Mouse (Mus musculus) thymus, postnatal 14 days (tissue): ENCODE results near the gene Gtf2f2.

Source experiments
- DNase-seq: peaks from one replicate; pipeline ENCODE4 v3.0.0; 2021

The Gtf2f2 gene

GRCm38 (mm10) chr14:76010102-76011061, at the start of gene Gtf2f2:
TSS of gene Gtf2f2 (minus strand) at chr14:76010865.
- peak; percentile 94 for DNase-seq

DNA sequence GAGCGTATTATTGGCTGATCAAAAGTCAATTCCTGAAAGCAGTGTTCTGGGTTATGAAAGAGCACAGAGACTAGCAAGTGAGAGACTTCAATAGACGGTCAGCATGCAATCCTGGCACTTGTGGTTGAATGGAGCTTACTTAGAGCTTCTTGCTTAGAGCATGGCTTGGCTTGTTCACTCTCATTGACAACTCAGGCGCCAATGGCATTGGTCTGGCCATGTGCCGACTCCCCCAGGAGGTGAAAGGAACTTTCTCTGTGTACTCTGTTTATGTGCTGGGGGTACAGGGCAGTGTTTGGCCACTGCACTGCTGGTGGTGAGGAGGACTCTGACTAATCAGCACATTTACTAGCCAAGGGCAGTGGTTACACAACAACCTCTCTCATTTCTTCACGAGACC, 48.8 kb upstream of the Gtf2f2 start:
- DNase-seq: no peak

GRCm38 (mm10) chr14:76053726-76054125, 43.1 kb upstream of the Gtf2f2 start:
- no peak for DNase-seq

GRCm38 (mm10) chr14:76051966-76052365, 41.3 kb upstream of the Gtf2f2 start:
- no peak for DNase-seq

DNA sequence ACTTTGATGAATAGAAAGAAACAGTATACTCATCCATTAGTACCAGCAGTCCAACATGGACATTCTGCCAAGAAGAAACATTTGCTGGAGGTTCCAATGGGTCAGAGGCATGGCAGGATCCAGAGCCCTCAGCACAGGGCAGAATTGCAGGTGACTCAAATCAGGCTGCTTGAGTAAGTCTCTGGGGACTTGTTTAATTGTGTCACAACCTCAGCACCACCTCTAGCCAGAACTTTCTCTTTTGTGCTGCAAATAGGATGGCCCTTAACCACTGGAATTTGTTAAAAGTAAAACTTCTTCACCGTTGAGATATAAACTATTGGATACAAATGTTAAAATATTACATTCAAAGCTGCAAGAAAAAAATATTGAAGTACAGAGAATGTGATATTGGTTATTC, 35.1 kb upstream of the Gtf2f2 start:
- DNase-seq: no peak

- DNase-seq: no peak
Observed at GRCm38 (mm10) chr14:76044164-76044557, 33.5 kb upstream of the Gtf2f2 start.

GRCm38 (mm10) chr14:76043251-76044163, 32.8 kb upstream of the Gtf2f2 start:
- no peak for DNase-seq

DNA sequence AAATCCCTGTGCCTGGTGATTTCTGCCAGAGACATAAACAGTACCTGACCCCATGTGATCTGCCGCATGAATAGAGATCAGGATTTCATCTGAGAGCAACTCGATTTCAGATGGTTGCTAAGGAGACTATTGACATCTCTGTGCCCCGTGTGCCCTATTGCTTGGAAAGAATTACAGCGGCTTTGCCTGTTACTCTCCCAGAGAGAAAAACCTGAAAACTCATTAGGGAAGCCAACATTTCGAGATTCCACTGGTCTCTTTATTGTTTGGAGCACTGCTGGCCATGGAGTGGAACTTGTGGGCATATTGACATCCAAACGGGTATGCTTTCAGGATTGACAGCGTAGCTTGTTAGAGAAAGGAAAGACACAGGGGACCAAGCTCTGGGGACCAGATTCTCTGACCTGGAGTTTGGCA, 22.6 kb upstream of the Gtf2f2 start:
- DNase-seq: no peak

DNA sequence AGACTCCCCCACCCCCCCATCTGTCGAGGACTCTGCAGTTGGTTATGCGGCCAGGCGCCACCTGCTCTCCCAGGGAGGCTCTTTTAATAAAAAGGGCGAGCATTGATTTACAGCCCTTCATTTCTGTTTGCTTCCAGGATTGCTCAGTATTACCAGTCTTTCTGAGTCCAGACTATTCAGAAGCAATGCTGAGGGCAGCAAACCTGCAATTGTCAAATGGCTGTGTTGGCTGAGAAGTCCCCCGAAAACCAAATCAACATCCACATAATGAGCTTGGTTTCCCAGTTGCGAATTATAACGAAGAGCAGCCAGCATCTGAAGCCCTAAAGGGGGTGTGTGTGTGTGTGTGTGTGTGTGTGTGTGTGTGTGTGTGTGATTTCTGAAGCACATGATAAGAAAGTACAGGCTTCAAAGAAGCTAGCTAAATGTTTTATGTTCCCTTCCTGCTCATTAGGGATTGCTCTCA, 22.0 kb upstream of the Gtf2f2 start:
- no peak for DNase-seq

DNA sequence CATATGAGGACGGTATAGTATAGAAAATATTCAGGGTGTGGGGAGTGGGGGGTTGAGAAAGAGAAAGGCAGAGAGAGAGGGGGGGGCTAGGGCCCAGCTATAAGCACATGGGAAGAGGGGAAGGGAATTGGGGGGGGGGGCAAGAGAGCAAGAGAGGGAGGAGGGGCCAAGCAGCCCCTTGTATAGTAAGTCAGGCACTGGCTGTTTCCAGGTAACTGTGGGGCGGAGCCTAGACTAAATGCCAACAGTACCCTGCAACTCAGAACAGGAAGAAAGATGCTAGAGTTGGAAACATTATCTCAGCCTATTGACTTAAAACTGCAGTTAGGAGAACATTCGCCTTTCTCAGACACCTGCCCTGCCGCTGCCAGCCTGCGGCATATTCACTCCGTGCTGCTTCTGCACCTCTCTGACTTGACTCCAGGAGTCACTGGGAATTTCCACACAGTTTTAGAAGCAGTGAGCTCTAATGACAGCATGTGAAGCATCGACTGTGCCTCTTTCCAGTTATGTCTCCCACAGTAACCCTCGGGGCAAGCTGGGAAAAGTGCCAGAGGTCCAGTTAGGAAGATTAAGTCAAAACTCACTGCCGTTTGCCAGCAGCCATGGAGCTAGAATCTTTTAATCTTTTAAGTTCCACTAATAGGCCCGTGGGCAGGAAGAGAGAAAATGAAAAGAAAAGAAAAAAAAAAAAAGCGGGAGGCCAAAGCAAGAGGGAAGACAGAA, 20.6 kb upstream of the Gtf2f2 start:
- DNase-seq: no peak

DNA sequence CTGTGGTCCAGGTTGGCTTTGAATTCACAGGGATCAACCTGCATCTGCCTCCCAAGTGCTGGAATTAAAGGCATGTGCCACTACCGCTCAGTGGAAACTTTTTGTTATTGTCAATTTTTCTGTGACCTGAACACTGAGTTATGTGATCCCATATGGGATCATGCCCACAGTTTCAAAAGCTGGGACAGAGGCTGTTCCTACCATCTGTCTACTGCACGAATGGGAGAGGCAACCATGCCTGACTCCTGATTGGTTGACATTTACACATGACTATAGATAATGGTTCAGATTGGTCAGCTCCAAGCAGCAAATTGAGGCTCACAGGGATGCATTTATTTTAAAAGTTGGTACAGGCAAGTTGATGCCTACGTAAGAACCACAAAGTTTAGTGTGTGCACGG, 14.0 kb upstream of the Gtf2f2 start:
- no peak for DNase-seq

DNA sequence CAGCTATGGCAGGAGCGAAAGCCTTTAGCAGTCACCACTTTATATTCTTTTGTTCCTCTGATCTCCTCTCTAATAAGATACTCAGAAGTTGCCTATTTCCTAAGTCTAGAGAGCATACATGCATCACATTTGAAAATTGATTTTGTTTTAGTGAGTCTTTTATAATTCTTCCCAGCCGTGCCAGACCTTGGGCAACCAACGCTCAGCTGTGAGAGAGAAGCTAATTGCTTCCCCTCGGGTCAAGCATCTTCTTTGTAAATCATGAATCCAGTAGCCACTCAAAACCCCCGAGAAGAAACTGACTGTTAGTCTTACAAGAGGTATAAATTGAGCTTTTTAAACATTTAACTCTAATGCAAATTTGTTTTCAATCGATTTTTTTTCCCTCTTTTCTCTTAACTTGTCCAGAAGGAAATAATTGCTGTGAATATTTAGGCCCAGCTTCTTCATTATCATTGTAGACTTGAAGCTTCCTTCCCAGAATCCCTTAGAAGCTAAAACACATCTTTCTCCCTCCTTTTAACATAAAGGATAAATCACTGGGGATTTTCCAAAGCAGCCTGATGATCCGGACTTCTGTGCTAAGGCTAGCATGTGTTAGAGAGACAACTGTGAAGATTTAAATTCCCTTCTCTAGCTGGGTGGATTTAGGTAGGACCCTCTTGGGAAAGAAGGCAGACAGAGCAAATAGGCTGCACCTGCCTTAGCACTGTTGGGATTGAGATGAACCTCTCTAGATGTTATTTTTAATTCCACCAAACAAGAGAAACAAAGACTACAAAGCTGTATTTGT, 10.5 kb upstream of the Gtf2f2 start:
- no peak for DNase-seq

- DNase-seq: no peak
Observed at GRCm38 (mm10) chr14:76020259-76020785, 9.7 kb upstream of the Gtf2f2 start.

- DNase-seq: no peak
Observed at GRCm38 (mm10) chr14:76017785-76018490, 7.3 kb upstream of the Gtf2f2 start.

DNA sequence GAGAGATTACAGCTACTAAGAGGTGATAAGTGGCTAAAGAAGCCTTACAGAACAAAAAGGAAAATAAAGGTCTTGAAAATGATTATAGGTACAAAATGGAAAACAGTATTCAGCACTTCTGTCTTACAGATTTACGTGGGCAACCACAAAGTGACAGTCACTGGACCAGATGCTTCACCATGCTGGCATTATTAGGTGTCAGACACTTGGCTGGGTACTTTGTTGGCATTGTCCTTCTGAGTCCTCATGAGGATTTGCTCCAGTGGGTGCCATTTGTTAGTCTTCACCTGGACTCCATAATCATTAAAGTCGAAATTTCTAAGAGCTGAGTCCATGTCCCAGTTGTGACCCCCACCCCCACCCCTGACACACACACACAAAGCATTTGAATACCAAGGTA, 3.7 kb upstream of the Gtf2f2 start:
- DNase-seq: no peak

DNA sequence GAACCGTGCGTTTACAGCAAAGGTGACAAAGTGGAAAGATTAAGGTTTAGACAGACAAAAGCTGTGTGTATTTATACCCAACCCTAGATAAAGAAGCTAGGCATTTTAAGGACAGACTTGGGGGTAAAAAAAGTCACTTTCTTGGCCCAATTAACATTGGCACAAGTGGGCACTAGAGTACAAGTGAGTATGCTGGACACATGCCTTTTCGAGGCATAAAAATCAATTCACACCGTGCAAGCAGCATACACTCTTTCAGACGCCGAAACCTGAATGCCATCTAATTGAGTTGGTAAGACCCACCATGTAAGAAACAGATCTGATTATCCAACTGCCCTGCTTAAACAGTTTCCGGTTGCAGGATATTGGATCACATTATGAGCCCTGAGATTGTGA, 395 bp upstream of the Gtf2f2 start:
- no peak for DNase-seq

- no peak for DNase-seq
Observed at GRCm38 (mm10) chr14:76009185-76009584, 1.5 kb downstream of the Gtf2f2 start.

- no peak for DNase-seq
Observed at GRCm38 (mm10) chr14:76008174-76008573, 2.5 kb downstream of the Gtf2f2 start.

GRCm38 (mm10) chr14:76005011-76005410, 5.7 kb downstream of the Gtf2f2 start:
- DNase-seq: no peak

DNA sequence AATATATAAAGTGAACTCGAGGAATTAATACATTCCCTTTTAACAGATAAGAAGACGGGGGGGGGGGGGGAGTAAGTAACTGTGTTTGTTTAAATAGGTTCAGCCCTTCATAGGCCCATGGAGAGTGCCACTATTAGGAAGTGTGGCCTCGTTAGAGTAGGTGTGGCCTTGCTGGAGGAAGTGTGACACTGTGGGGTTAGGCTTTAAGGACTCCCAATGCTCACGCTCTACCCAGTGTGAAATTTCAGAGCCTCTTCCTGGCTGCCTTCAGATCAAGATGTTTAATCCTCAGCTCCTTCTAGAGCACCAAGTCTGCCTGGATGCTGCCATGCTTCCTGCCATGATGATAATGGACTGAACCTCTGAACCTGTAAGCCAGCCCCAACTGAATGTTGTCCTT, 8.9 kb downstream of the Gtf2f2 start:
- DNase-seq: no peak

DNA sequence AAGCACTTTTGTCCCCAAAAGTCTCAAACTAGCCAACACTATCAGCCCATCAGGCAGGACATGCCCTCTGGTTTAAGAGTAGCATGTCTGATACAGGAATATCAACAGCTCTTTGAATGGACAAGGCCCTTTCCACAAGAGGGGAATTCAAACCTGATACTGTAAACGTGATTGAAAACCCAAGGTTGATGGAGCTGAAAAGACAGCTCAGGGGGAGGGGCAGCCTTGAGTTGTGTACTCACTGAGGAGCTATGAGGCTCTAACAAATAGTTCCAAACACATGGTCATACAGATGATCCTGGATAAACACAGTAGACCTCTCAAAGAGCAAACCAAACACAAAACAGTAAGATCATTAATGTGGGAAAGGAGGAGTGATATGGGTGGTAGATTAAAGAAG, 12.6 kb downstream of the Gtf2f2 start:
- no peak for DNase-seq
